Mouse (Mus musculus) embryonic facial prominence, embryonic 12.5 days (tissue): ENCODE data around the gene Olfr710. TPM values are rescaled to one million over a fixed set of nuclear protein-coding genes. Genes with fewer than 3 reads are reported as not detected.
"Not testable (repeated sequence)": the region's sequence is repeated elsewhere in the genome, so short reads cannot be mapped to it uniquely, and the experiment has no call there.

Source experiments
- ATAC-seq: fragments of 200-750 bp; cut with Nextera tagmentation; 2 replicates; pipeline ENCODE4 v1.8.0; 2017; ENCODE audit not compliant: insufficient number of reproducible peaks, insufficient read depth, low FRiP score, low TSS enrichment
- H3K27ac ChIP-seq: fragments of 300-500 bp; sonication (generic); 2 replicates; pipeline ENCODE4 v1.5.1; 2016; ENCODE audit warnings: mild to moderate bottlenecking
- H3K27me3 ChIP-seq: fragments of 300-500 bp; sonication (generic); 2 replicates; pipeline ENCODE4 v1.6.1; 2016; ENCODE audit warnings: mild to moderate bottlenecking, moderate library complexity
- H3K36me3 ChIP-seq: fragments of 300-500 bp; sonication (generic); 2 replicates; pipeline ENCODE4 v1.6.1; 2016; ENCODE audit warnings: mild to moderate bottlenecking
- H3K4me1 ChIP-seq: fragments of 300-500 bp; sonication (generic); 2 replicates; pipeline ENCODE4 v1.6.1; 2016
- H3K4me2 ChIP-seq: fragments of 300-500 bp; sonication (generic); replicated peaks from 2 replicates; pipeline ENCODE4 v1.6.1; 2016; ENCODE audit warnings: mild to moderate bottlenecking, moderate library complexity
- H3K4me3 ChIP-seq: fragments of 300-500 bp; sonication (generic); 2 replicates; pipeline ENCODE4 v1.5.1; 2016; ENCODE audit warnings: mild to moderate bottlenecking
- H3K9ac ChIP-seq: fragments of 300-500 bp; sonication (generic); 2 replicates; pipeline ENCODE4 v1.6.1; 2016; ENCODE audit warnings: mild to moderate bottlenecking, moderate library complexity
- H3K9me3 ChIP-seq: fragments of 300-500 bp; sonication (generic); 2 replicates; pipeline ENCODE4 v1.6.1; 2016; ENCODE audit warnings: mild to moderate bottlenecking, moderate library complexity
- WGBS: fragments of 180-500 bp; shearing (Covaris S2); methylation state at CpG from one replicate; pipeline ENCODE4 v1.1.7; 2016; 5-methylcytosine and 5-hydroxymethylcytosine counted together
- polyA plus RNA-seq: library from polyadenylated mRNA; unstranded; fragments of >200 nt; fragmentation: Nextera tagmentation; extraction: Ambion mirVana; gene quantifications from 2 replicates; pipeline ENCODE4 v1.2.1, GENCODE M21; 2016

Olfr710 gene
- not detected in 2 replicates for polyA plus RNA-seq

GRCm38 (mm10) chr7:106948212-106948611, at the start of gene Olfr710:
TSS of gene Olfr710 (minus strand) at chr7:106948312.
- Histone ChIP-seq H3K4me3 (no peak within 1 kb of the TSS), H3K4me1 (no peaks in the 10 kb centered on the region), H3K27ac (no peak within 1 kb of the TSS), H3K27me3 (no peaks in the 10 kb centered on the region), H3K9me3 (no peaks in the 10 kb centered on the region), H3K9ac (no peak within 1 kb of the TSS), H3K36me3 (no peaks in the 10 kb centered on the region), H3K4me2 (no peak within 1 kb of the TSS)
- ATAC-seq = no peak
- 75% methylated on average over 3 of the region's 3 CpGs for WGBS

GRCm38 (mm10) chr7:106985236-106985635, 37.1 kb upstream of the Olfr710 start:
- no peak overlapping the region for H3K27ac ChIP-seq
- H3K27me3 ChIP-seq = no peaks in the 10 kb centered on the region
- H3K9ac ChIP-seq = no peak overlapping the region
- no peaks in the 10 kb centered on the region for H3K4me1 ChIP-seq
- no peak for ATAC-seq
- no peak overlapping the region for H3K4me3 ChIP-seq
- no peaks in the 10 kb centered on the region for H3K9me3 ChIP-seq
- H3K36me3 ChIP-seq = no peaks in the 10 kb centered on the region
- H3K4me2 ChIP-seq = no peak overlapping the region
- WGBS = 87% methylated on average over 3 of the region's 3 CpGs

- ATAC-seq = no peak
- H3K9ac ChIP-seq = no peak within 1 kb of the TSS
- no peak within 1 kb of the TSS for H3K4me2 ChIP-seq
Observed at GRCm38 (mm10) chr7:106975353-106975752, 27.2 kb upstream of the Olfr710 start, which contains the start of gene Olfr711. TSS of gene Olfr711 (minus strand) at chr7:106975453.

GRCm38 (mm10) chr7:106967503-106967902, 19.4 kb upstream of the Olfr710 start:
- H3K4me1 ChIP-seq, ATAC-seq, H3K9ac ChIP-seq: not testable (repeated sequence)

More at GRCm38 (mm10) chr7:106975353-106975752, 27.2 kb upstream of the Olfr710 start, which contains the start of gene Olfr711:
- Histone ChIP-seq H3K9me3 (no peaks in the 10 kb centered on the region), H3K4me3 (no peak within 1 kb of the TSS), H3K36me3 (no peaks in the 10 kb centered on the region), H3K4me1 (no peaks in the 10 kb centered on the region), H3K27me3 (no peaks in the 10 kb centered on the region), H3K27ac (no peak within 1 kb of the TSS)
- 73% methylated on average over 1 of the region's 1 CpGs for WGBS

GRCm38 (mm10) chr7:106963837-106964236, 15.7 kb upstream of the Olfr710 start, which contains the start of gene Olfr6:
TSS of gene Olfr6 (minus strand) at chr7:106963937.
- Histone ChIP-seq H3K27ac (no peak within 1 kb of the TSS), H3K4me3 (no peak within 1 kb of the TSS), H3K4me2 (no peak within 1 kb of the TSS), H3K27me3 (no peaks in the 10 kb centered on the region), H3K4me1 (no peaks in the 10 kb centered on the region), H3K36me3 (no peaks in the 10 kb centered on the region), H3K9me3 (no peaks in the 10 kb centered on the region), H3K9ac (no peak within 1 kb of the TSS)
- ATAC-seq = no peak
- WGBS = 77% methylated on average over 1 of the region's 1 CpGs

More at GRCm38 (mm10) chr7:106967503-106967902, 19.4 kb upstream of the Olfr710 start:
- not testable (repeated sequence) for H3K27ac ChIP-seq, H3K36me3 ChIP-seq, H3K27me3 ChIP-seq, H3K4me2 ChIP-seq, H3K9me3 ChIP-seq, H3K4me3 ChIP-seq

GRCm38 (mm10) chr7:106932119-106932518, 16.0 kb downstream of the Olfr710 start, which contains the start of gene Olfr709-ps1:
TSS of gene Olfr709-ps1 (minus strand) at chr7:106932219.
- ATAC-seq = no peak
- H3K9ac ChIP-seq = no peak within 1 kb of the TSS
- no peaks in the 10 kb centered on the region for H3K27me3 ChIP-seq
- no peak within 1 kb of the TSS for H3K4me3 ChIP-seq
- no peaks in the 10 kb centered on the region for H3K4me1 ChIP-seq
- H3K36me3 ChIP-seq = no peaks in the 10 kb centered on the region
- H3K9me3 ChIP-seq = no peaks in the 10 kb centered on the region
- H3K27ac ChIP-seq = no peak within 1 kb of the TSS
- H3K4me2 ChIP-seq = no peak within 1 kb of the TSS

- H3K4me1 ChIP-seq, H3K27ac ChIP-seq, ATAC-seq, H3K9ac ChIP-seq, H3K4me3 ChIP-seq, H3K9me3 ChIP-seq, H3K27me3 ChIP-seq, H3K36me3 ChIP-seq, H3K4me2 ChIP-seq: not testable (repeated sequence)
- 94% methylated on average over 7 of the region's 7 CpGs for WGBS
Observed at GRCm38 (mm10) chr7:106920961-106921360, 27.2 kb downstream of the Olfr710 start.

GRCm38 (mm10) chr7:106907676-106908075, 40.4 kb downstream of the Olfr710 start, which contains the start of gene Olfr1532-ps1:
TSS of gene Olfr1532-ps1 (plus strand) at chr7:106908001.
- Histone ChIP-seq H3K4me1 (no peaks in the 10 kb centered on the region), H3K27me3 (no peaks in the 10 kb centered on the region), H3K9ac (no peak within 1 kb of the TSS), H3K27ac (no peak within 1 kb of the TSS), H3K36me3 (no peaks in the 10 kb centered on the region), H3K9me3 (no peaks in the 10 kb centered on the region), H3K4me3 (no peak within 1 kb of the TSS), H3K4me2 (no peak within 1 kb of the TSS)
- ATAC-seq = no peak
- WGBS = 58% methylated on average over 2 of the region's 2 CpGs

GRCm38 (mm10) chr7:106901141-106901540, 47.0 kb downstream of the Olfr710 start, which contains the start of gene Olfr707:
TSS of gene Olfr707 (minus strand) at chr7:106901241.
- not testable (repeated sequence) for H3K4me2 ChIP-seq, H3K9me3 ChIP-seq, H3K36me3 ChIP-seq, H3K27ac ChIP-seq, ATAC-seq, H3K9ac ChIP-seq, H3K4me1 ChIP-seq, H3K4me3 ChIP-seq, H3K27me3 ChIP-seq
- WGBS = 89% methylated on average over 3 of the region's 3 CpGs

Other genes starting within 250 kb of the Olfr710 start
- not detected in 2 replicates for gene Olfr695, start 231.9 kb downstream of the Olfr710 start, polyA plus RNA-seq
- not detected in 2 replicates for gene Olfr697, start 205.9 kb downstream of the Olfr710 start, polyA plus RNA-seq
- not detected in 2 replicates for gene Olfr698, start 192.9 kb downstream of the Olfr710 start, polyA plus RNA-seq
- not detected in 2 replicates for gene Olfr699, start 155.1 kb downstream of the Olfr710 start, polyA plus RNA-seq
- not detected in 2 replicates for gene Olfr700, start 139.5 kb downstream of the Olfr710 start, polyA plus RNA-seq
- gene Olfr701, start 134.2 kb downstream of the Olfr710 start, polyA plus RNA-seq = not detected in 2 replicates
- gene Olfr702, start 114.4 kb downstream of the Olfr710 start, polyA plus RNA-seq = not detected in 2 replicates
- gene Olfr703, start 105.0 kb downstream of the Olfr710 start, polyA plus RNA-seq = not detected in 2 replicates
- gene Olfr704, start 85.1 kb downstream of the Olfr710 start, polyA plus RNA-seq = not detected in 2 replicates
- gene Olfr705, start 71.4 kb downstream of the Olfr710 start, polyA plus RNA-seq = not detected in 2 replicates
- not detected in 2 replicates for gene Olfr706, start 60.1 kb downstream of the Olfr710 start, polyA plus RNA-seq
- not detected in 2 replicates for gene Olfr707, start 47.1 kb downstream of the Olfr710 start, polyA plus RNA-seq
- not detected in 2 replicates for gene Olfr1532-ps1, start 40.3 kb downstream of the Olfr710 start, polyA plus RNA-seq
- not detected in 2 replicates for gene Olfr709-ps1, start 16.1 kb downstream of the Olfr710 start, polyA plus RNA-seq
- not detected in 2 replicates for gene Olfr6, start 15.6 kb upstream of the Olfr710 start, polyA plus RNA-seq
- gene Olfr711, start 27.1 kb upstream of the Olfr710 start, polyA plus RNA-seq = not detected in 2 replicates
- gene Olfr2, start 57.8 kb upstream of the Olfr710 start, polyA plus RNA-seq = not detected in 2 replicates
- gene Olfr713, start 82.9 kb upstream of the Olfr710 start, polyA plus RNA-seq = not detected in 2 replicates
- not detected in 2 replicates for gene Olfr714, start 122.7 kb upstream of the Olfr710 start, polyA plus RNA-seq
- gene Olfr17, start 144.9 kb upstream of the Olfr710 start, polyA plus RNA-seq = not detected in 2 replicates
- not detected in 2 replicates for gene Olfr715b, start 162.1 kb upstream of the Olfr710 start, polyA plus RNA-seq
- gene Olfr715, start 182.8 kb upstream of the Olfr710 start, polyA plus RNA-seq = not detected in 2 replicates
- not detected in 2 replicates for gene Olfr716, start 190.0 kb upstream of the Olfr710 start, polyA plus RNA-seq
- gene Nlrp14, start 218.7 kb upstream of the Olfr710 start, polyA plus RNA-seq = not detected in 2 replicates